Mouse (Mus musculus) heart, postnatal 0 days (tissue): ENCODE results near the gene Carmil2.

Source experiments
- CTCF ChIP-seq: IDR thresholded peaks from 2 replicates; pipeline ENCODE4 v1.5.1; 2016; ENCODE audit warnings: antibody characterized with exemption, control low read depth, low read depth
- EP300 ChIP-seq: IDR thresholded peaks from 2 replicates; pipeline ENCODE4 v1.6.1; 2016; ENCODE audit warnings: antibody characterized with exemption, low read depth

GRCm38 (mm10) chr8:105661167-105661566 lies 24.9 kb upstream of the Carmil2 start:
- TF ChIP-seq CTCF (peak; percentile 53), EP300 (no peak)
